Mouse (Mus musculus) gastrocnemius, postnatal 4 days (tissue): ENCODE measurements around the gene Znhit6. TPM values are rescaled to one million over a fixed set of nuclear protein-coding genes. Genes with fewer than 3 reads are reported as not detected.
A peak's percentile ranks its signal among the peaks of the same experiment; 100 is the strongest.

Experiments used
- DNase-seq, 2 experiments: peaks; one replicate each; pipeline ENCODE4 v3.0.0; 2021 to 2022; ENCODE audit warnings: low spot score in 2 of 2, mixed read lengths in 2 of 2
- total RNA-seq, 2 experiments: library from RNA; stranded (reverse); gene quantifications; 2 replicates each; pipeline ENCODE4 v1.2.3; 2021

The Znhit6 gene
- total RNA-seq, 2 experiments from 2014 or later = 18.3 to 19.2 TPM

DNA sequence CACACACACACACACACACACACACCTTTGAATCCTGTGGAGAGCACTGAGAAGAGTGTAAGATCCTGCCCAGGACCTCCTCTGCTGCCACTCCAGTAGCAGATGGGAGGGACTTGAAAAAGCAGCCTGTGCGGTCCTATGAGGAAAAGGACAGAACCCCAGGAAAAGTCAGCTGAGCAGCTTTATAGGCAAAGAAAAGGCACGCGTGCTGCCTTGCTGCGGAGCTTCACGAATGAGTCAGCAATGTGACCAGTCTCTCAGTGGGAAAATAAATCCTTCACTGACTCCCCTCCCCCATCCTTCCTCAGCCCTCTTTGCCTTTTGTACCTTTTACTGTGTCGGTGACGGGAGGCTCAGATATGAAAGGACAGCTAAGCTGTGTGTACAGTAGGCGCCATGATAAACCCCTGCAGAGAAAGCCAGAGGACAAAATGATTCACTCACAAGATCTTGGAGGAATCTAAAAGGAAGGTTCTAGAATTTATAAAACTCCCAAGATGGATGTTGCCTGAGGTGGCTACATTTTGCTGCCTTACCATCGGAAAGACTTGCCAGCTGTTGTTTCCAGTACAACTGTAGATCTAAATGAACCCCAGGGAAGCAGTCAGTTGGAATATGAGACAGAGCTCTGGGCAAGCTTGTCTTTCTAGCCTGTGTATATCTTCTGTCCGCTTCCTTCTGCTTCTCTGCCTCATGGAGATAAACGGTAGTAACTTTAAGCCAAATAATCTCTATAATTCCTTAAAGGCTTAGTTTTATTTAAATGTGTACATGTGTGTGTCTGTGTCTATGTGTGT is 26.6 kb downstream of the Znhit6 start:
- DNase-seq = no peak

DNA sequence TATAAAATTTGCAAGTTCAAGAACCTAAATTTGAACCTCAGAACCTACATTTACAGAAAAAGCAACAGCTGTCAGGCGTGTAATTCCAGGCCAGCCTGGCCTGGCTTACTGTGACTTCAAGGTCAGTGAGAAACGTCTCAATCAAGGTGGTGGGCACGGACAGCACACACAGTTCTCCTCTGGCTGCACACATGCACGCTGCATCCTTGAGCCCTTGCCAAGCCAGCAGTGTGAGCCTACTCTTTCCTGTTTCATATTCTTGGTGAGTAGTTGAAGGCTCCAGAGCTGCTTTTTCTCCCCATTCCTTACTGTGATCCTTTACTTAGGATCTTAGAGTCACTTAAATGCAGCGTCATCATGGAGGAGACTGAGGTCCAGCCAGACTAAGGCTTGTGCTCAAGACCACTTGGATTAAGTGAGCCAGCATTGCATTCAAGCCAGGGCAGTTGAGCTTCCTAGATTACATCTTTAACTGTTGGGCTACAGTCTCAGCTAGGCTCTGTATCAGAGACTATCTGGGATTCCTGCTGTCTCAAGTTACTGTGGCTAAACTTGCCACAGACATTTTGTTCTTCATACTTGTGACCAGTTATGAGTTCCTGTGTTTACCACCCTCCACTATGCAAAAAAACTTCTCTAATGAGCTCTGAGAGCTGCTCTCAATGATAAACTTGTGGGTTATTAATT is 29.6 kb downstream of the Znhit6 start:
- DNase-seq = no peak

DNA sequence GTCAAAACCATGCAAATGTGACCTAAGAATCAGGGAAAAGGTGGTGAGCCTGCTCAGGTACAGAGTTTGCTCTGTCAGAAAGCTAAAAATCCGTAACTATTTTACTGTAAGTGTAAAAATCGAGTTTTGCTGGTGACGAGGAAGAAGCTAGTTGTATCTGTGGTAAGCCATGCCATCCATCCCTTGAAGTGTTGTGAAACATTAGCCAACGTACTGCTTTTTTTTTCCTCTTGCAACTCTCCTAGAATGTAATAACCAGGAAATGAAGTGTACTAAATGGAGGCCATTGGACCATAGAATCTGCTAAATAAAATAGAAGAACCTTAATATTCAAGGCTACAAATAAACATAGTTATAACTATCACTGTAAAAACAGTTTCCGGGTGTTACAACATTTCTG is 32.3 kb downstream of the Znhit6 start:
- DNase-seq = no peak

DNA sequence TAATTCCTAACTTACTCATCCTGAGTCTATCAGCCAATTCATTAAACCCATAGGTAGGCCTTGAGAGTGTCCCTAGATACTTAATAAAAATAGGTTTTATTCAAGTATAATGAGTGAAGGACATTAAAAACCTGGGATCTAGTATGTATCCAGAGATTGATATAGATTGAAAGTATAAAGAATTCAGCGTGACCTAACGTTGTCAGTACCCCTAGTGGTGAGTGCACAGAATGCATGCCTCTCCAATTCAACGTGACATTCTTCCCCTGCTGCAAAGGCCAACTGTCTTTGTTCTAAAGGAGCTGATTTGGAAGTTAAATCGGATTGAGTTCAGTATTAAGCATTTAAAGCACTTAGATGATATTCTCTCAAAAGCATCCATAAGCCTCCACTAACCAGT is 36.7 kb downstream of the Znhit6 start:
- no peak for DNase-seq

DNA sequence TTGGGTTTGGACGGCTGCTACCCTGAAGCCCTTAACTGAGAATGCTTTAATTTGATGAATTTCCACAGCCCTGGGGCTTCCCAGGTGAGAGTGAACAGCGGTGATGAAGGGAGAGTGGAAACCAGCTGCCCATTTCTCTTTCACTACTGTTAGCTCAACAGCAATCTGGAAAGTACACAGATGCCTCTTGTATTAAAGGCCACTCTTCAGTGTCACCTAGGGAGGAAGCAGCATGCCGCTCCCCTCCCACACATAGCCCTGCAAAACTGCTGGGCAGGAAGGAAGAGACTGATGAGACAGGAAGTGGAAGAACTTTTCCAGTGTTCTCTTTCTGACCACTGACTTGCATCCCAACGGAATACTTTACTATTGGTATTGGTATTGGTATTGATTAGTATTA is 37.2 kb downstream of the Znhit6 start:
- DNase-seq = no peak

DNA sequence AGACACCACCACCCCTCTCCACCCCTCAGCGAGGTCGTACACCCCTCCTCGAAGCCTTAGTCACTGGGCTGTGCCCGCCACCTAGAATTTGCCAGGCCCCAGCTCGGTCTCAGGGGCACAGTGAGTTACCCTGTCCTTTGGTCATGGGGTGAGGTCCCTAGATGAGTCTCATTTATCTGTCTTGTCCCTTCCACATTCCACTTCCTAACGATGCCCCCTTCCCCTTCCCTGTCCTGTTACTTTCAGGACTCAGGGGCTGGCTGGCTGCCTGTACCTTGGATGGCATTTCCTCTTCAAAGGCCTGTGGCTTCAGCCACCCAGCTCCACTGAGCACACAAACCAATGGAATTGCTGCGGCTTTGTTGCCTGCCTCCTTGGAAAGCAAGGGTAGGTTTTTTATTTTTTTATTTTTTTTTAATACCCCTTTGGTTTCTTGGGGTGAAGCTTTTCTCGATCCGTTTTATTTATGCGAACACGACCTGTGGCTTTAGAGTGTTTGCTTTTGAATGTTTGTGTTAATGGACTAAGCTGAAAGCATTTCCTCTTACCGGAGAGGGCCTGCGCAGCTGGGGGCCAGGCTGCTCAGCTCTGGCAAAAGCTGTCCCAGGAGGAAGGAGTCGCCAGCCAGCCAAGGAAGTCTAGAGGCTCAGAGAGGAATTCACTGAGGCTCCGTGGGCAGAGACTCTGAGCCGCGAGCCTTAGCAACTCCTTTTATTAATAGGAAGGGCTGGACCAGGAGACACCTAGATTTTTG is 38.5 kb downstream of the Znhit6 start:
- DNase-seq = peak in 1 of 2 experiments; percentile 31

DNA sequence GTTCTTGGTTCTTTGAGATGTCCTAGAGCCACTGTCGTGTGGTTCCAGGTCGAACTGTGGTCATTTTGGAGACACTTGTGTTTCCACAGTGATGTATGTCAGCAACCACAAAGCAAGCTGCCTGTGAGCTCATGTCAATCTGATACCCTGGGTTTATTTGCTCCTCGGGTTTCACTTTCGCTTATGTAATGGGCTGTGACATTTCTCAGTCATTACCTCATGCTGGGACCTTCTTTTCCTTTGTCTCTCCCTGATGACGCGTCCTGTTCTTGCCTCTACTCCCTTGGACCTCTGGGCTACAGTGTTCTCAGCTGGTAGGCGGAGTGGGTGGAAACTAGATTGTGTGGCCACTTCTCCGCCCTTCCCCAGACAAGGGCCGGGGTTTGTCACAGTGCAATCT is 42.3 kb downstream of the Znhit6 start:
- no peak for DNase-seq

DNA sequence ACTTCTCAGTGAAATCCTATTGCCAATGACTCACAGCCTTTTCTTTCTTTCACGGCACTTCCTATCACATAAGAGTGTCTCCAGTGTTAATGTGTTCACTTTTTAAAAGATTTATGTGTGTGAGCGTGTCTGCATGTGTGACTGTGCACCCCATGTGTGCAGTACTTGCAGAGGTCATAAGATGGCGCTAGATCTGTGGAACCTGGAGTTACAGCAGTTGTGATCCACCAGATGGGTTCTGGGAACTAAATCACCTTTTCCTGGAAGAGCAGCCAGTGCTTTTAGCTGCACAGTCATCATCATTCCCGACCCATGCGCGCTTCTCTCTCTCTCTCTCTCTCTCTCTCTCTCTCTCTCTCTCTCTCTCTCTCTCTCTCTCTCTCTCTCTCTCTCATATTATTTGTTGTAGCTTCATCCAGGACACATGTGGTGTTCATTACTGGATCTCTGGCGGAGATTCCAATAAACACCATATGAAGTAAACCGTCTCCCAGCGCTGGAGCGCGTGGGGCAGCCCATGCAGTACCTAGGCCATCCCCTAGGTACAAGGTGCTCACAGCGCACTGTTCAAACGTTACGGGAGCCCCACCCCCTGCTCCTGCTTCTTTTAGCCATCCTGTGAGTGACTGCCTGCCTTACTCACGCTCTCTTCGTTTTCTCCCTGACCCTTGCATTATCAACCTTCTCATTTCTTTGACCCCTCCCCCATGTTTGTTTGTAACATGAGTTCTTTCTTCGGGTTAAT is 43.8 kb downstream of the Znhit6 start:
- DNase-seq = no peak

DNA sequence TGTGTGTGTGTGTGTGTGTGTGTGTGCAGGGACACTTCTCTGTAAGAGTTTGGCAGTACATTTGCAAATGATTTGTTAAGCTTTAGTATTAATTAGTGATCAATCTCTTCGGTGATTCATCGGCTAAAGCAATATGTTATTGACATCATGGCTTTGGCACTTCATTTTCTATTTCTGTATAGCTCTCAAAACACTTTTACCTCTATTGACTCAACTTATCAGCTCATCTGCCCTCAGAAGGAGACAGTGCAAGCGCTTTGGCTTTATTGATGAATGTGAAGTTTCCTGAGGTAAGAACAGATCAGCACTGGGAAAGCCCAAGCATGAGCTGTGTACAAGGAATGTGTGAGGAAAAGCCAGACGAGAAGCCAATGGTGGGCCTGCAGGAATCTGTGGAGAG is 45.2 kb downstream of the Znhit6 start:
- DNase-seq = no peak

DNA sequence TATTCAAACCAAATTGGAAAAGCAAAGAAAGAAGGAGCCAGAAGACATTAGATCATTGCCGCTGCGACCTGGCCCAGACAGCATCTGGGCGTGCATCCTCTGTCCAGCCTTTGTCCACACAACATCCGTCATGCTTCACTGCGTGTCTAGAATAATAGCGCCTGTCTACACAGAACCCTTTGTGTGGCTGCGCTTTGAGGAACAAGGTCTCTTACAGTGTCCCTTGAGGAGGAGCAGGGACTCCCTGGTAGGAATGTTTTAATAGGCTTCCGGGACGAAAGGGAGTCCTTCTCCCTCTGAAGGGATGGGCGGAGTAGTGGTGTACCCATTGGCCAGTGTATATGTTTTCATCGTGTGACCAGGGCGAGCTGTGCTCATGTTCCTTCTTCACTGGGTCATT is 47.0 kb downstream of the Znhit6 start:
- no peak for DNase-seq

DNA sequence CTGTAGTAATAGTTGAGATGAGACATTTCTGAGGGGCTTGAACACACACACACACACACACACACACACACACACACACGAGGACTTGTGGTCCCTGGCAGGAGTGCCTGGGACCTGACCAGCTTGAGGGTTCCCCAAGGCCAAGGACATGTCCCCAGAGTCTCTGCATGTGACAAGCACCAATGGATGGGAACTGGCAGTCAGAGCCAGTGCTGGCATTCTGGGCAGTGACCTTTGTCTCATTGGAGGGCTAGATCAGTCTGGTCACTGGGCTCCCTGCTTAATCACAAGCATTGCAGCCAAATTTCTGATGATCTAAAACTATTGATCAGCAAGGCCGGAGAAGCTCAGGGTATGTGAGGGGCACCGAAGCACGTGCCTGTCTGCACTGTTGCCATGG is 48.8 kb downstream of the Znhit6 start:
- no peak for DNase-seq

DNA sequence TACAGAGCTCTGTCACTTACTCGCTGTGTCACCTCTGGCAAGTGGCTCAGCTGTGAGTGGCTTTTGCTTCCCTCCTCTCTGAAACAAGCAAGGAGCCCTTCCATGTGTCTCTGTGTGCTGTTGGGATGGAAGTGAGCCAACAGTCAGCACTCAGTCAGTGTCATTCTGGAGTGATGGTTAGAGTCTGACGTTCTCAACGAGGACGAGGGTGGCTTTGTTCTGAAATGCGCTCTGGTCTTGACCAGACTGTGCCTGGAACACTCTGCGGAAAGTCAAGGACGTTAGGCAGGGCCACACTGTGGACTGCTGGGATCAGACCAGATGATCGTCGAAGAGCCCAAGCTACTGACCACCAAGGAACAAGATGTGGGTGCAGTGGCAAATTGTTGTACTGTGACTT is 49.5 kb downstream of the Znhit6 start:
- no peak for DNase-seq

DNA sequence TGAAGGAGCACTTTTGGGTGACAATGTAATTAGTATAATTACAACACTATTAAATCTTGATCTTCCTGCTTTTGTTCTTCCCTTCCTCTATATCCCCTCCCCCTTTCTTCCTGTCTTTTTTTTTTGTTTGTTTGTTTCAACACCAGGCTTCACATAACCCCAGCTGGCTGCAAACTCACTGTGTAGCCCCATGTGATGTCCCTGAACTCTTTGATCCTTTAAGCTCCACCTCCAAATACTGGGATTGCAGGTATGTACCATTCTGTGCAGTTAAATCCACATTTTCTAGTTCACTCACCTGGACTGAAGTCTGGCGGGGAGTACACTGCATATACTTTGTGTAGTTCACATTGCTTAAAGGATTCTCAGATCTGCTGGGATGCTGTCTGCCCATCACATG is 50.1 kb downstream of the Znhit6 start:
- no peak for DNase-seq

DNA sequence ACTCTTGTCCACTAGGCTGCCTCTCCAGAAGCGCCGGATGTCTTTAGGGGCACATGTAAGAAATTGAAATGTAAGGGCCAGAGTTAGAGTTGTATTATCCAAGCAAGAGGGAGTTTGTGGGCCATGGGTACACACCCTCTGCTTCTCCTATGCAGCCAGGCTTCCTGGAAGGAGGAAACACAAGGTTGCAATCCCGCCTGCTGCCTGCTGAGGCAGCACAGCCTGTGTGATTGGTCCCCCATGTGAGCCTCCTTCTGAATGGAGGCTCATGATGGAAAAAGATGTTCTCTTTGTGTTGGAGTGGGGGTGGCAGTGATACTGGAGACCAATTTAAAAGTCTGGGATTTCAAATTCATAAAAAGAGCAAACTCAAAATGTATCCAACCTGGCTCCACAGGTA is 51.8 kb downstream of the Znhit6 start:
- no peak for DNase-seq

DNA sequence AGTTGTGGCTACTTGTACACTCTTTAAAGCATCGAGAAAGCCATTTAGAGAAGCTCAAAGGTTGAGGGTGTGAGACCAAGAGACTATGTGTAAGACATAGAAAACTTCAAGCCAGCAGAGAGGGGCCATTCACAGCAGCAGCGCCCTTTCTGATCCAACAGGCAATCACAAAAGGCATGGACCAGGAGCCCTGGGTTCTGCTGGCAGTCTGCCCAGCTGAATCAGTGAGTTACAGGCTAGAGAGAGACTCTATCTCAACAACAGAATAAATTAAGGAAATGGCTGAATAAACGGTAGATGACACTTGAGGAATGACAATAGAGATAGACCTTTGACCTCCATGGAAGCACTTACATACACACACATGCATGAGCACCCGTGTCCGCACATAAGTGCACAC is 52.6 kb downstream of the Znhit6 start:
- DNase-seq = no peak

DNA sequence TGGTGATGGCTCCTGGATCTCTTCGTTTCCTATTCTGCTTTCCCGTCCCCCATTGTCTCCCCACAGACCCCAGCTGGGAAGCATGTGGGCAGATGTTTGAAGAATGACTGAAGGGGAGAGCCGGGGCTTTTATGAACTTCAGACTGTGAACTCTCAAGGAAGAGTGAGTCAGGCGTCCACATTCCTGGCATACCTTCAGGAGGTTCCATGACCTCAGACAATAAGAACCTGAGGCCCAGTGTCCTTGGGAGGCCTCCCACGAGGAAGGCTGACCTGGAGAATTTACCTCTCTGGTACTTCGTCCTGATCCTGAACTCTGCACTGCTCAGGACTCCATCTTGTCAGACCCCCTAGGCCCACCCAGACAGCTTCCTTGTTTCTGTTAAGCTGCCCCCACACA is 56.9 kb downstream of the Znhit6 start:
- no peak for DNase-seq

DNA sequence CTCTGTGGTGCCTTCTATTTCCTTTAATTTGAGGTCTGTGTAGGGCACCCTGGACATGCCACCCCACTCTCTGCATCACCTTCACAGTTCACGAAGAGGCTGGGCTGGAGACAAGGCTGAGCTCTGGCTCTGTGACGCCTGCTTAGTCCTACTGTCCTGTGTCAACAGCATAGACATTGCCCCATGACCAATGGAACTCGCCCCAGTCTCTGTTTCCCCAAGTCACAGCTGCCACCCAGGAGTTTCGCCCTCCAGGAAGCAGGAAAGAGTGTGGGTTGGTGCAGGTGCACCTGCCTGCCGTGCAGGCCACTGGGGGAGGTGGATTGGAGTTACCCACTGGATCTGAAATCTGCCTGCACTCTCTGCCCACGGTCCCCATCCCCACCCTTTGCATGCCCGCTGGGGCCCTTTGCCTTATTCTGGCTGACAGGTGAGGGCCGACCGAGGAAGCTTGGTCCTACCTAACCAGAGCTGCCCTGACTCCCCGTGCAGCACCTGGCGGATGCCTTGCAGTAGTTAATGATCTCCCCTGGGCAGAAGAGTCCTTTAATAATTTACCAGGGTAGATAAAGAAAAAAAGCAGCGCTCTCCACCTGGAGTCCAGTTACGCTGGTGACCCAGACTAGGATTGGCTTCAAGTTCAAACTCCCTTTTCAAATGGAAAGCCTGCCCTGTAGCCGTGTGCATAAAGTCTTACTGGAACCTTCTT is 58.2 kb downstream of the Znhit6 start:
- DNase-seq = no peak

DNA sequence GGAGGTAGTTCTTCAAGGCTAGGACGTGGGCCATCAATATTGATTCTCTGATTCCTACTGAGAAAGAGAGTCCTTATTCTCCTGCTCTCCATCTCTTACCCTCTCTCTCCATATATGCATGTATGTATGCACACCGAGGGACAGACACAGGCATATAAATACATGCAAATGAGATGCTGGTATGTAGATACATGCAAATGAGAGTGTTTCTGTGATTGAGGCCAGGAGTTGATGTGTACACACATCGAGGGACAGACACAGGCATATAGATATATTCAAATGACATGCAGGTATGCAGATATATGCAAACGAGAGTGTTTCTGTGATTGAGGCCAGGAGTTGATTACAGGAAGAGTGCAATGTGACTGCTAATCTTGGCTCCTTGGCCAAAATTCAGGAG is 64.2 kb downstream of the Znhit6 start:
- no peak for DNase-seq

DNA sequence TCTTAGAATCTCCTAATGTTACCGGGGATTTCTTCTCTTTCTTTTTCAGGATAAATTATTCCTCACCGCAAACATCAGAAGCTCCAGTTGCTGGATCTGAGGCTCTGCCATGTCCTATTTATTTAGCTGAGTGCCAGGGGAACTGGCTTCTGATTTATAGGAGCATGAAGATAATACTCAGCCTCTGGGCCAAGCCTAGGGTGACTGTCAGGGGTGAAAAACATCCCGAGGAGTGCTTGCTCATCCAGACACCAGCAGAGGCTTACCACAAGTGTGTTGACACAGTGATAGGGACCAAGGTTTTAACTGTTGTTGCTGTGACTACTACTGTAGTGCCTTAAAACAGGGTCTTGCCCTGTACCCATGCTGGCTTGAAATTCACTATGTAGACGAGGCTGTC is 64.6 kb downstream of the Znhit6 start:
- DNase-seq = no peak

DNA sequence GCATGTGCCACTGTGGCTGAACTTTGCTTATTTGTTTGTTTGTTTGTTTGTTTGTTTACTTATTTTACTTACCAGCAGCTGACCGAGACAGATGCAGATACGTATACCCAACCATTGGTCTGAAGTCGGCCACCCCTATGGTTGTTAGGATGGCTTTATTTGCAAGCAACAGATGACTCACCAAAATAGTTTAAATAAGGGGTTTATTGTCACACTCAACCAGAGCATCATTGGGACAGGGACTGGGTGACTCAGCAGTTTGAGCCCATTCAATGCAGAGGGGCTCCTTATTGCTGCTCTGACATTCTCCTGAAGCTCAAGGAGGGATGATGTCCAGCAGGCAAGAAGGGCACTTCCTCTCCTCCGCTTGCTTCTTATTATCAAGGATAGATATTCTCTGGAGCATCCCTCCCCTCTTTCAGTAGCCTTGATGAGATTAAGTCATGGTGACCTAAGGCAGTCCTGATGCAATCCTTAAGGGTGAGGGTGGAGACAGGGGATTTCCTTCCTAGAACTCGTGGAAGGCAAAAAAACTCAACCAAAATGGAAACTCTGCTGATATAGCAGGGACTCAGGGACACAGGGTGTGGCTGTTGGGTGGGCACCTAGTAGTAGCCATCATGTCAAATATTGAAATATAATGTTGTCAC is 65.2 kb downstream of the Znhit6 start:
- no peak for DNase-seq
